Mouse (Mus musculus) cerebellum, adult (tissue): Measurements from ENCODE around the gene Hivep3.

Experiments
- ATAC-seq: cut with Nextera tagmentation; 2 replicates; pipeline ENCODE4 v1.9.2; 2017; ENCODE audit warnings: mild to moderate bottlenecking, moderate library complexity, mixed read lengths; ENCODE audit not compliant: insufficient number of reproducible peaks, low FRiP score, low TSS enrichment

The Hivep3 gene

DNA sequence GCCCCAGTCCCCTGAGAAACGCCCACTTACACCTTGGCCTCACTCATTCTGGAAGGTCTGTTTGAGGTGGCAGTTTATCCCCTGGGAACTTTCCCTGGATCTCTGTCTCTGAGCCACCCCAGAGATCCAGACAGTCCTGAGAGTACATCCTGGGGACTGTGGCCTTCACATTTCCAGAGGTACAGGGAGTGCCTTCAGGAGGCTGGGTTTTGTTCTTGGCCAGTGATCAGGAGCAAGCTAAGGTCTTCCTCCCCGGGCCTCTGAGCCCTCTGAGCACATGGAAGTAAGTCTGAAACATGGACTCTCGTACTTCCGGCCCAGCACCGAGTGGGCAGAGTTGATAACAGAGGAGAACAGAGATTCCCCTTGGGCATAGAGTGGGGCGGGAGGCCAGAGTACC, 391.1 kb downstream of the Hivep3 start:
- no peak for ATAC-seq

DNA sequence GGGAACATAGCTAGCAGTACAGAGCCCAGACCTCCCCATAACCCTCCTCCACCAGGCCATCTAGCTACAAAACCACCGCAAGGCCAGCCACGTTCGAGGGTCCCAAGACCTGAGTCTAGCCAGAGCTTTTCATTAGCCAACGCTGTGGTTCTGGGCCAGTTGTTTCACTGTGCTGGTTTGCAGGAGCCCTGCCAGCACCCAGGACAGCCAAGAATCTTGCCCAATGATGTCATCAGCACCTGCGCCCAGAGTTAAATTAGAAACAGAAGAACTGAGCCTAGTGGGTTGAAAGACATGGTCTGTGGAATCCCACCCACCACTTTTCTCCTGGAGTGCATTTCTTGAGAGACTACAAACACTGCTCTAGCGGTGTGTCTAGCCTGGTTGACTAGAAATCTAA, 392.5 kb downstream of the Hivep3 start:
- no peak for ATAC-seq

DNA sequence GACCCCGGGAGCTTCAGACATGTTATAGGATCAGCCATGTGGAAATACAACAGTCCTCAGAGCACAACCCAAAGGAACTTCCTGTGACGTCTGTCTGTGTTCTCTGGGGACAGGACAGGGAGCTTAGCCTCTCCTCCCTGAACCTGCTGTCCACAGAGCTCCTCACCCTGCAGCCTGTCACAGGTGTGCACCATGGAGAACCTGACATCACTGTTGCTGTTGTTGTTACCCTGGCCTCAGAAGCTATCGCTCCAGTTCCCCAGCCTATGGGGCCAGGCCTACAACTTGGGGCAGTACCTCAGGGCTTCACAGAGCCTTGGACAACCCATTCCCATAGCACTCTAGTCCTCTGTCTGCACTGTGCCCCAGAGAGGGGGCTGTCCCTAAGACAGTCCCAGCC, 393.7 kb downstream of the Hivep3 start:
- ATAC-seq = no peak

DNA sequence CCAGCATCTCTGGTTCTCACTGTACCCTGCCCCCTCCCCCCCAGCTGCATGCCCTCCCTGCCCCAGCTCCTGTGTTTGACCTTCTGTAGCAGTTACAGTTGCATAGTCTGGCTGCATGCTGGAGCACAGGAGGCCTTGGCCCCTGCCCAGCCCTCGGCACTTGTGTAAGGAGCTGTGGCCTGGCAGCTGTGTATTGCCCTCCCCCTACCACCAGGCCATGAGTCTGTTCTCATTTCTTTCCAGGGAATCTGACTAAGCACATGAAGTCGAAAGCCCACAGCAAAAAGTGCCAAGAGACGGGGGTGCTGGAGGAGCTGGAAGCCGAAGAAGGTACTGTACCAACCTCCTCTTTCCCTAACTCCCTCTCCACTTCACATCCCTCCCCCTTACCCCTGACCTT, 394.4 kb downstream of the Hivep3 start:
- no peak for ATAC-seq

DNA sequence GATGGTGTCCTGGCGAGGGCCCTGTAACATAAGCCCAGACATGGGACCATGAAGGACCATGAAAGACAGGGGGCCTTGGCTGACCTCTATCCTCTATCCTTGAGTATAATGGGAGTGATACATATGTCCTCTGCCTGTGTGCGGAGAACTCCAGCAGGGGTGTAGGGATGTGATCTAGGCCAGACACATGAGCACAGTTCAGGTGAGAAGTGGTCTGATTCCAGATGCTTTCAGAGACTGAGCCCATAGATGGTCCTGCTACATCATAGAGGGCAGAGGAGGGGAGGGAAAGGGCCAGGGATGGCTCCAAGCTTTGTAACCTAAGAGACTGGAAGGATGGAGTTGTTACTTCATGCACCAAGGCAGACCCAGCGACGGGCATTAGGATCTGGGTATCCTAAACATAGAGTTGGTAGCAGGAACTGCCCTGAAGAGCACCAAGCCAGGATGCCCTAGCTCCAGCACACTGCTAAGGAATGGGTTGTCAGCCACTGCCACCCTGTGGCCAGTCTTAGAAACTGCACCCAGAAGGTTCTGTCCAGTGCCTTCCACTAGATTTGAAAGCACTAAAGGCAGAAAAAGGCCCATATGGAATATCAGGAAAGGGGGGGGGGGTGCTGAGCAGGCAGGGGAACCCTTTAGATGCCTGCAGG, 395.8 kb downstream of the Hivep3 start:
- peak; percentile 46 for ATAC-seq

DNA sequence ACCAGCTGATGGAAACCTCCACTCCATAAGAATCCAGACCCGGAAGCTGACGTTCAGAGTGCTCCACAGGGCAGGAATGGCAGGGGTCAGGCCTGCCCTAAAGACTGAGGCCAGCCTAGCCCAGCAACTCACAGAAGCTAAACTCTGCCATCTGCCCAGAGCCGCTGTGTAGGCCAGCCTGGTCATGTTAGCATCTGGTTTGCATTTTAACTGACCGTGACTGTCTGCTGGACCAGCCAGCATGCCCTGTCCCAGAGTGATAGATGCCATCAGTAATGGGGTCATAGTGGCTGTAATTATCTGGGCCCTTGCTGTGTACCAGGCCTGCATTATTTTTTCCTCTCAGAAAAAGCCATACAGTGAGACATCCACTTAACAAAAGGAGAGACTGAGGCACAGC, 397.3 kb downstream of the Hivep3 start:
- ATAC-seq = no peak

DNA sequence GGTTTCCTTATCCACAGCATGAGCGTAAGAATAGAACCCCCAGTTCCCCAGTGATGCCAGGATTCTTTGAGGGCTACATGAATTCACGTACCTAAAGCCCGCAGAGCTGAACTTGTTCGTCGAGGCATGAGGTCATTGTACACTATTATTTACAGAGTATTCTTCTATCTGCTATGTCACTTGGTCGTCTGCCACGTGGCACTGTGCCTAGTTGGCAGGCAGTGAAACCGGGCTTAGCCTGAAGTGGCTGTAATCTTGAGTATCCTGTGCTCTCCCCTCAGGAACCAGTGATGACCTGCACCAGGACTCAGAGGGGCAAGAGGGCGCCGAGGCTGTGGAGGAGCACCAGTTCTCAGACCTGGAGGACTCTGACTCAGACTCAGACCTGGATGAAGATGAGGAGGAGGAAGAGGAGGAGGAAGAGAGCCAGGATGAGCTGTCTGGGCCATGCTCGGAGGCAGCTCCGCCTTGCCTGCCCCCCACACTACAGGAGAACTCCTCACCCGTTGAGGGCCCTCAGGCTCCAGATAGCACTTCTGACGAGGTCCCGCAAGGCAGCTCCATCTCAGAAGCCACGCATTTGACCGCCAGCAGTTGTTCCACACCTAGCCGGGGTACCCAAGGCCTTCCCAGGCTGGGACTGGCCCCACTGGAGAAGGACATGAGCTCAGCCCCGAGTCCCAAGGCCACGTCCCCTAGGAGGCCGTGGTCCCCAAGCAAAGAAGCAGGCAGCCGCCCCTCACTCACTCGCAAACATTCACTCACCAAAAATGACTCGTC, 398.0 kb downstream of the Hivep3 start:
- ATAC-seq = no peak

DNA sequence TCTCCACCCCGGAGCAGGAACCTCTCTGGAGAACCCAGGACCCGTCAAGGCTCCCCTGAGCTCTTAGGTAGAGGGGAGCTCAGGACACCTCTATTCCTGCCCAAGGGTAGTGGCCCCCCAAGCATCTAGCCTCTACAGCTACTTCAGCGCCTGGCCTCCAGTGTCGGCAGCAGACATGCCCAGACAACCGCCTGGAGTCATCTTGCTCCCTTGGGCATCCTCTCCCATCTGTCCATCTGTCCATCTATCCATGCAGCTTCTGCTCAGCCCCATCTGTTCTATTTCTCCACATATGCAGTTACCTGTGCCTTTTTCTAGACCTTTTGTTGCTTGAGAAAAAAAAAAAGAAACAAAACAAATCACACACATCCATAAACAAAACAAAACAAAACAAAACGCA, 400.6 kb downstream of the Hivep3 start:
- no peak for ATAC-seq

DNA sequence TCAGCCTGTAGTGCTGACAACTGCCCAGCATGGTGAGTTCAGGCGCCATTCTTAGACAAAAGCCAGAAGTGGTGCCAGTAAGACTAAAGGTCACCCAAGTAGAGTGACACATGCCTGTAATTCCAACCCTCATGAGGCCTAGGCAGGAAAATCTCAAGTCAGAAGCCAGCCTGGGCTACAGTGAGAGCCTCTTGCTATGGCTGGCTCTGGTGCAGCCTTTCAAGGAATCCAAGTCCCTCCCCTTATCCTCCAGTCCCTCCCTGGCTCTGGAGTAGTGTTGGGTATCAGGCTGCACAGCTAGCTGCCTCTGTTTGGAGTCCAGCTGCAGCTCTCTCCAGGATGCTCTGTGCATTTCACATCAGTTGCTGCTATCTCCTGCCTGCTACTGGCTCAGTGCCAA, 408.2 kb downstream of the Hivep3 start:
- ATAC-seq = no peak

DNA sequence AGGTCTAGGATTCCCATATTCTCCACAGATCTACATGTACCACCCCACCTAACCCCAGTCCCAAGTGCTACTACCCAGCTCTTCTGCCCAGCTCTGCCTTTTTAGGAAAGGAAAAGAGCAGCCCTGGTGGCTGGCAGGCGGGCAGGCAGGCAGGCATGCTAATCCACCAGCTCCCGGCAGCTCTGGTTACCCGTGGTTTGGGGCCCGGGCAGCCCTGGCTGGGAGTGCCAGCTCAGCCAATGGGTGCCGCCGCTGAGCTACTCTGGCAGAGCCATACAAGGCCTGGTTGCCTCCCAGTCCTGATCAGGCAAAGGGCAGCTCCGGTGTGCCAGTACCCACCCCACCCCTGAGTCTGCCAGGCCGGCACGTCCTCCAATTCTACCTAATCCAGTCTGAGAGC, 409.3 kb downstream of the Hivep3 start:
- ATAC-seq = no peak

DNA sequence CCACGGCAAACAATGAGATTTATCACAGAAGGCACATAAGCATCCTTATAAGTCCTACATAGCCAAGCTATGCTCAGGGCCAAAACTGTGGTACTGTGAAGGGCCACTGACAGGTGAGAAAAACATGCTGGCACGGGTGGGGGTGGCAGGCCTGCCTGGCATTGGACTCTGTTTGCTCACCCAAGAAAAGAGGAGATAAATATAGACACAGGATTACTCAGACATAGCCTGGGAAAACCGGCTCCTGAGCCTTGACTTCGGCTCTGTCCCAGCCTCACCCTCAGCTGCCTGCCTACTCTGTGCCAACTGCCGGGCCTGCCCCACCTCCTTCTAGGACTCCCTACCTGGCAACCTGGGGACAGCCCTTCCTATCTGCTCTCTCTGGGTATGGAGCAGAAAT, 410.8 kb downstream of the Hivep3 start:
- peak; percentile 74 for ATAC-seq

DNA sequence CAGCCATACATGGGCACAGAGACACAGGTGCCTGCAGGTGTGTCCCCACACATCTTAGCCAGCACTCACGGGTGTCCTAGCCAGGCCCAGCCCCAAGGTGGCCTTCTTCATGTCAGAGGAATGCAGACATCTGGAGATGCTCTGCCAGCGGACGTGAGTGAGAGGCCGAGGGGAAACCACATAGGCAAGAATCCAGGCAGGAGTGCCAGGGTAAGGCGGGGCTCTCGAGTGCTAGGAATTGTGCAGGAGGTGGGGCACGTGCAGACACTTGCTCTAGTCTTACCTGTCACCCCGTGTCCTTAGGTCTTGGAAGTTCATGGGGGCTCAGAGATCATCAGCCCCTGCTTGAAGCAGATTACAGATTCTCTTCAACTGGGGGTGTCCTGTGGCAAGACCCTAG, 412.3 kb downstream of the Hivep3 start:
- no peak for ATAC-seq

DNA sequence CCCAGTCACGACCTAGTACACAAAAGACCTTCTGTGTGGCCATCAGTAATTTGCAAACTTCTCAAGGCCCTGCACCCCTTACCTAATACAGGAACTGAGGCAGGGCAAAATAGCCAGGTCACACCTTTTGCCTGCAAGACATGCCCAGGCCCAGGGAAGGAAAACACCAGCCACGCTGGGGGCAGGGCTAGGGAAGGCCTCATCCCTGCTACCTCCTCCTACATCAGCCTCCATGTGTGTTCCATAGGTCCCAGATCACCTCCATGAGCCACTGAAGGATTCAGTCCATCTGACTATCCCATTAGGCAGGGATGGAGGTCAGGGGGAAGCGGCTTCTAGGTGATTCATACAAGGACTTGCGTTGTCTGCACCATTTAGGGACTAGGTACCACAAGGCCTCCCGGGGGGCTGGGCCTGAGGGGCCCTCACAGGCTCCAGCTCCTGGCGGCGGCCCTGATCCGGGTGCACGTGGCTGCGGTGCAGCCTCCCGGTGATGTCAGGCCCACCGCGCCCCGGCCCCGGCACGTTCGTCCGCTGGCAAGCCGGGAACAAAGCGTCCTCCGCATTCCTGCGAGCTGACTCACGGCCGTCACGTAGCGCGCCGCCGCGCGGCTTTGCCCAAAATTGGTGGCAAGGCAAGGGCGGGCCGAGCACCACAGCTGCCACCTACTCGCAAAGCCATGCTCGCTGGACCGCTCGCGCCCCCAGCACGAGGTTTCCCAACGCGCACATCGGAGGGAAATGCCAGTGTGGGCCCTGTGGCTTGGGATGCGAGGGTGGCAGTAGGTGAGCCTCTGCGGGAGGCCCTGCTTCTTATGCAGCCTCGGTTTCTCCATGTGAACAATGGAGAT, 414.9 kb downstream of the Hivep3 start:
- no peak for ATAC-seq

DNA sequence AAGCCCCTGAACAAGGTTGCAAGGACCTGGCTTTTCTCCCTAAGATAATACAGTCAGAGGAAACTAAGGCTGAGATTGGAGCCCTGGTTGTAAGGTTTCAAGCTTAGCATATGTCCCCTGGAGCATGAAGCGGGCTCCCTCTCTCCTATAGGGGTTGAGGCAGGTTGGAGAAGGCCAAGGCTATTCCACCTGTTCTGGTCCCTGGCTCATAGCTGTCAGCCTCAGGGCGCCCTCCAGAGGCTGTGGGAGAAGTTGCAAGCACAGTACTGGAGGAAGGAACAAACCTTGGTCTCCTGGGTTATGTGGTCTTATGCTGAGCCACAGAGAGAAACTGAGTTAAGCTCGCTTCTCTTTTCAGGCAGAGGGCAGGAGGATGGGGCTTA, 415.5 kb downstream of the Hivep3 start:
- no peak for ATAC-seq

DNA sequence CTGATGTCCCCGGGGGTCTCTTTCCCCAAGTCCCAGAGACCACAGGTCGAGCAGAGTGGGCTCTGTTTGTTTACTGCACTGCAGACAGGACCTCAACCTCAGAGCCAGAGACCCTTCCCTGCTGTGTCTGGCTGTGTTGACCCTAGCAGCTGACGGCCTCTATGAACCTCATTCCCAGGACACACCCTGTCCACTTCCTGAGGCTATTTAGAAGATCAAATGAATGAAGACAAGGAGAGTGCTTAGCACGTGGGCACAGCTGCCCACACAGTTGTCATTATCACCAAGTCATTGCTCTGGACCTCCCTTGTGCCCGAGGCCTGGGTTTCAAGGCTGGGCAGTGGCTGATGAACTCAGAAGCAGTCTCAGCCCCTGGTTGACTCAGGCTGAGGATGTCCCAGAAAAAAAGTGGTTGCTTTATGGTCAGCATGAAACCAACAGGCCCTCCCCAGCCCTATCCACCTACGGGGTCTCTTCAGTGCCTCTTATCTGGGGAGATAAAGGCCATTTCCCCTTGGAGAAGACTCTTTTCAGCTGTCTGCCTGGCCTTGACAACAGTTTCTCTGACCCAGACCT, 416.8 kb downstream of the Hivep3 start:
- ATAC-seq = no peak

DNA sequence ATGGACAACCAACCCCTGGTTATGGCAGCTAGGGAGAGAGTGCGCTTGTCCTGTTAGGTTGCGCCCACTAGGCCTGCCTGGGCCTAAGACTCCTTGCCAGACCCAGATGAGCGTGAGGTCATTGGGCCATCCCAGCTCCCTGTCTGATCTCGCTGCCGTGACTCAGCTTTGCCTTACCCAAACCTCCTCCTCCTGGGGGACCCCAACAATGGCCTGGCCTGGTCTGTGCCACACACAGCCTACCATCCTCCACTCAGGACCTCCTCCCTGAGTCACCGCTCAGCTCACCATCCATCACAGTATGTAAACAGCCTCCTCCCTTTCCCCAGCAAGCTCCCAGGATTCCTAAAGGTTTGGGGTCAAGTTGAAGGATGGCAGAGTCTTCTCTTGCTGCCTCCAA, 418.3 kb downstream of the Hivep3 start:
- ATAC-seq = no peak

DNA sequence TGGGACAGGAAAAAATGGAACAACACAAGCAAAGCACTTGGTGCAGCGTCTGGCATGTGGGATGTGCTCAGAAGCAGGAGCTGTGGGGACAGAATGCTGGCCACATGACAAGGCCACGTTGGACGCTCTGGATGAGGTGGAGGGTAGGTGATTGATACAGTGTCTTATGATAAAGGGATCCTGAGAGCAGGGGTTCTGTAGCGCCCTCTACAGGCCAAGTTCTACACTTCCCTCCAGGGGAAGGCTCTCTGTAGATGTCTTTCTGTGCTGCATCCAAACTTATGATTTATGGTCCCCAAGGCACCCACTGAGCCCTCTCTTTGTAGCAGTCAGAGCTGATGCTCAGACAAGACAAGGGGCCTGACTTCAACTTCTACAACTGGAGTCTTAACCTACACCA, 419.1 kb downstream of the Hivep3 start:
- ATAC-seq = no peak

DNA sequence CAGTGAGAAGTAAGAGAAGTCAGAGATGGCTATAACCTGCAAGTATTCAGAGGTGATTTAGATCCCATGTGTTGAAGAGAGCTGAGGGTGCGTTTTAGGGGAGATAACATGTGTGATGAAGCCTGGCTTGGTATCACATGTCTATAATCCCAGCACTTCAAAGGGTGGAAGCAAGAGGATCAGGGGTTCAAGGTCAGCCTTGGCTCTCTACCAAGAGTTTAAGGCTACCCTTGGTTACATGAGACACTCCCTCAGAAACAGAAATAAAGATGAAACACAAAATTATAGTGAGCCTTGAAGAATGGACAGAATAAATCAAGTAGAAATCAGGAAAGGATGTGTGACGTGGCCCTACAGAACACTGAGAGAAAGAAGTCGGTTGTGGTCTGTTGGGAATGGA, 420.2 kb downstream of the Hivep3 start:
- ATAC-seq = no peak

DNA sequence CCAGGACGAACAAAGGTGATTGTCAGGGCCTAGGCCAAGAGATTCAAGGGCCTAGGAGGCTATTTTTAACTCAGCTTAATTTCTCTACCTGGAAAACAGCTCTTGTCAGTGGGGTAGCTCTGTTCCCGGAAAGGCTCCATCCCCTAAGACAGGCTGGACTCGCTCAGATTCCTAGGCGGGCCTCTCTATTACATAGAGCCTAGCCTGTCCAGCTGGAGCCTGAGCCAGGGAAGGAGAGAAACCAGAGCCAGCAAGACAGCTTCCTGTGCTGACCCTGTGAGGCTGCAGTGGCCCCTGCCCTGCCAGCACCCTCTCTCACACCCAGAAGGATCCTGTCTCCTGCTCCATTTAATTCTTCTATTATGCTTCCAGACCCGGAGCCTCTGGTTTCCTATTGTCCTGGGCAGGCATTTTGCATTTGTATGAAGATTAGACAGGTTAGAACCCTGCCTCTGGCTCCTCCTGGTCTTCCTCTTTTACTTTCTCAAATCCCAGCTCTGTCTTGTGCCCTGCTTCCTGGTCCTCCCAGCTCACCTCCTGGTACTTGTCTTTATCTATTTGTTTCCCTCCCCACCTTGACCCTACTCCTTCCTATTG, 425.2 kb downstream of the Hivep3 start:
- no peak for ATAC-seq

DNA sequence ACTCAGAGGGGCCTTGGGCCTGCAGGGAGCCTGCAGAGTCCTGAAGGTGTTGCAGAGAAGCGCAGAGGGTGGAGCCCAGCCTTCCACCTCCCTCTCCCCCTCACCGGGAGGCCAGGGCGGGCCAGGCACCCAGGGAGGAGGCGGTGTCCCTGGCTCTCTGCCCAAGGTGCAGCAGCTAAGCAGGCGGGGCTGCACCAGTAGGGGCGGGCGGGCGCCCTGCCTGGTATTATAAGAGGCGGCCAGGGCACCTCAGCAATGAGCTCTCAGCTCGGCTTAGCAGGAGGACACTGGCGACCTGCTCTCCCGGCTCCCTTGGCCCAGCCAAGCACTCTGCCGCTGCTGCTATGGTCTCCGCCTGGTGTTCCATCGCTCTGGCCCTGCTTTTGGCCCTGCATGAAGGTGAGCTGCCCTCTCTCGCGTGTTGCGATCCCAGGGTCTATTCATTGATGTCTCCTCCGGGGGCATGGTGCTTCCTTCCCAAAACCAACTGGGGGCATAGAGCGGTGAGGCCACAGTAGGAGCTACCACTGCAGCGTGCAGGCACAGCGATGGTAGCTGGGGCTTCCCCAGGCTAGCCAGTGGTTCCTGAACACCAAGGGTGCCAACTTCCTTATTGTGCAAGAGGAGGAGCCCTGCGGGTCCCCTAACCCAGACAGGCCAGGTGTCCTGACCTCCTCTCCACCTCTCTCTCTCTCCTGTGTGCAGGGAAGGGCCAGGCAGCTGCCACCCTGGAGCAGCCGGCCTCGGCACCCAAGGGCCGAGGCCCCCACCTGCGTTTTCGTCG, 427.8 kb downstream of the Hivep3 start, which contains the start of gene Edn2:
TSS of gene Edn2 (plus strand) at position 41 of the 784 bp plus-strand sequence.
- no peak for ATAC-seq
